Mouse (Mus musculus): Measurements from ENCODE around the gene Arf6.

Arf6 gene

GRCm38 (mm10) chr12:69417701-69418291 is 45.8 kb downstream of the Arf6 start:
- peak; percentile 92 for DNase-seq

DNA sequence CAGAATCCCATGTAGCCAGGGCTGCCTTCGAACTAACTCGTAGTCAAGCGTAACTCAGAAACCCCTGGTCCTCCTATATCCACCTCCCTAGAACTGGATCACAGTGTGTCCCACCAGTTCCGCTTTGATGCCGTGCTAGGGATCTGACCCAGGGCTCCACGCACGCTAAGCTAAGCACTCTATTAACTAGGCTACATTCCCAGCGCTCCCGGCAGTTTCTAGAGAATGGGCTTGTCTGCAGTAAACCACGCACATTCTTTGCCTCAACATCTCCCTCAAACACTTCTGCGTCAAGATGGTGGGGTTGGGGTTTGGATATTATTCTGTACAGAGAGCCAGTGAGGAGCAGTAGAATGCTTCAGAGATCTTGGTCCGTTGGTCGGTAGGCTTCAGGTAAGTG is 46.7 kb downstream of the Arf6 start:
- peak; percentile 21 for DNase-seq

DNA sequence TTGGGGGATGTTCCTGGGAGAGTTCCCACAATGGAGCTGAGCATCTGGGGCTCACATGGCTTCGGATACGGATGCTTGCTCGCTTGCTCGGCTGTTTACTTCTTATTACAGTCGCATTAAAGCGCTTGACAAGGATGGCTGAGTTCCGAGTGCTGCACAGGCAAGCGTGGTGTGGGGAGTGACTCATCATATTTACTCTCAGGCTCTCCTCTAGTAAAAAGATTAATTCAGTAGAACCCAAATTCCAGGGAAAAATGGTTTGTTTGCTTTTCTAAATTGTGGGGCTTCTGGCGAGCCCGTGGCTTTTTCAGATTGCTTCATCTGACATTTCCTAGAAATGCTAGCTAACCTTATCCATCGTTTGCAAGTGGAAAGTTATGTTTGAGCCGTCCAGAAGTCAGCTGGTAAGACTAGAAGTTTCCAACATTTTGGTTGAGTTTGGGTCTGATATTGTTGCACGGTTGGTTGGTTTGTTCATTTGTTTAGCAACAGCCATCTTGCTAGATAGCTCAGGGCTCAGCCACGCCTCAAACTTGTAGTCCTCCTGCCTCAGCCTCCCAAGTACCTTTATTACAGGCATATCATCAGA is 47.2 kb downstream of the Arf6 start:
- DNase-seq: no peak

- no peak for DNase-seq
Measured at GRCm38 (mm10) chr12:69419606-69420005, 47.7 kb downstream of the Arf6 start.

DNA sequence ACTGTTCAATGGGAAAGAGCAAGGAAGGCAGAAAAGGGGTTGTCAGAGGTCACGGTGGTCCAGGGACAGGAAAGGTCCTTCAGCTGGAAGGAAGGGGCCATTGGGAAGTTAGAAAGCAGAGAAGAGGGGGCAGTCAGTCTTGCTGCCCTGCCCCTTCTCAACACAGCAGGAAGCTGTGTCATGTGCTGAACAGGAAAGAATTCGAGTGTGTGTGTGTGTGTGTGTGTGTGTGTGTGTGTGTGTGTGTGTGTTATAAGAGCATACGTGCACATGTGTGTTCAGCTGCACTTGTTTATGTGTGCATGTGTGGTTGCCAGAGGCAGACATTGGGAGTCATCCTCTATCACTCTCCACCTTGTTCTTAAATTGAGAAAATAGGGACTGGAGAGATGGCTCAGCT is 48.8 kb downstream of the Arf6 start:
- DNase-seq: no peak

- DNase-seq: no peak
Measured at GRCm38 (mm10) chr12:69422827-69423537, 51.0 kb downstream of the Arf6 start.

Measured in cerebellum, adult 9-10 months (tissue).